Mouse (Mus musculus) layer of hippocampus, adult 2 months (tissue): ENCODE measurements around the gene Olfr1320. TPM values are rescaled to one million over a fixed set of nuclear protein-coding genes. Genes with fewer than 3 reads are reported as not detected.
"Not testable (repeated sequence)": the region's sequence is repeated elsewhere in the genome, so short reads cannot be mapped to it uniquely, and the experiment has no call there.

Source experiments
- DNase-seq, 2 experiments: peaks; one replicate each; pipeline ENCODE4 v3.0.0; 2022; ENCODE audit warnings: low spot score in 2 of 2
- H3K27ac ChIP-seq: fragments of 200-600 bp; 2 replicates; pipeline ENCODE4 v1.8.1; 2022
- H3K4me3 ChIP-seq: fragments of 200-600 bp; 2 replicates; pipeline ENCODE4 v1.8.1; 2022; ENCODE audit warnings: mild to moderate bottlenecking
- CTCF ChIP-seq: fragments of 200-600 bp; conservative IDR thresholded peaks from 2 replicates; pipeline ENCODE4 v1.8.1; 2022; ENCODE audit warnings: antibody characterized with exemption, mild to moderate bottlenecking, moderate library complexity
- long read RNA-seq, 2 experiments: library from polyadenylated mRNA; stranded (forward); transcript quantifications; one replicate each; pipeline ENCODE4 v2.0.0; 2021; ENCODE audit warnings: borderline mapping rate in 2 of 2
- total RNA-seq, 2 experiments: library from RNA; stranded (reverse); gene quantifications; 2 replicates each; pipeline ENCODE4 v1.2.3; 2021

Gene Olfr1320
- not detected for total RNA-seq
- long read RNA-seq, experiment 1 = 0 reads
- long read RNA-seq, experiment 2 = 0 reads

DNA sequence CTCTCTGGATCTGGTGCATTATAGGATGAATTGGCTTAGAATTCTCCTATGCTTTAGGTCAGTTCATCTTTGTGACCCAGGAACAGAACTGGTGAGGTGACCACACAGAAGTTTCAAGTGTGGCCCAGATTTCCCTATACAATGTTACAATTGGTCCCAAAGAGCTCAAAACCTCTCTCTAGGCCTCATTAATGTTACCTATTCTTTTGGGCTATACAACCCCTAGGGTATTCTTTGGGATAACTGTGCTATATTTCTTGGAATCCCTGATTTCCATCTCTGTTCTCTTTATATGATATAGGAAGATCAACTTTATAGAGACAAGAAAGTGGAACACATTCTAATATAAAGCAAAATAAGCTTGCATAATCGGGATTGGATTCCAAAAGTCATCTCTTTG is at the start of gene Olfr1320:
Gene Olfr1320 (plus strand): TSS at position 301 of the 400 bp plus-strand sequence.
- H3K4me3 ChIP-seq = no peak within 1 kb of the TSS
- TF ChIP-seq CTCF = no peak
- no peak for DNase-seq
- H3K27ac ChIP-seq = no peak within 1 kb of the TSS

DNA sequence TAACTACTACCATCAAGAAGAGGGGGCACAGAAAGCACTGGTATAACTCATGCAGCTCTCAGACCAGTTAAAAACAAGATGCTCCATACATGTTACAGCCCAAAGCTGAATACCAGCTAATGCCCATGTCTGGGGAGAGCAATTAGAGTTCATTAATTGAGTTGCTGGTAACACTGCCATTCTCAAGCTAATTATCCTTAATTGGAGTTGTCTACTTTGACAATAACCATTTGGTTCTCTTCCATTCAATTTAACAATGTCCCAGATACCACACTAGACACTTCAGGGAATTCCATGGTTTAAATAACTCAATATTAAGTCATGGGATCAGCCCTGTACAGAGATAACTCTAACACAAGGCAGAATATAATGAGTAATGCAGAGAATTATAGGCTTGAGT is 44.6 kb upstream of the Olfr1320 start:
- Histone ChIP-seq H3K4me3 (no peak overlapping the region), H3K27ac (no peak overlapping the region)
- TF ChIP-seq CTCF = no peak
- DNase-seq = no peak

DNA sequence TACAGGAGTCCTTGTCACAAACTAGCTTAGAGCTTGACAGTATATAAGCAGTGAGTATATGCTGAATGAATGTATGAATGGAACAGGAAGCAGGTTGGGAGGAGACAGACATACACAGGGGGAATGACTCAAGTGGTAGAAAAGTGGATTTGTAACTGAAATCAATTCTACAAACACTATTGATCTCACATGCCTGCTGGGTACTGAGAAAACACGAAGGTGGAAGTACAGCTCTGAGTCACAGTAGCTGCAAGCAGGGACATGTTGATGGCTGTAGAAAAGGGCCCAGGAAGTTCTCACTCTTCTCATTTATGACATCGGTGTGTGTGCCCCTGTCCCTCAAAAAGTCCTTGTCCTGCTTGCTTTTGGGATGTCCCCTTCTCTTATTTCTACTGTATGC is 40.9 kb upstream of the Olfr1320 start:
- no peak for TF ChIP-seq CTCF
- Histone ChIP-seq H3K4me3 (no peak overlapping the region), H3K27ac (no peak overlapping the region)
- DNase-seq = no peak

DNA sequence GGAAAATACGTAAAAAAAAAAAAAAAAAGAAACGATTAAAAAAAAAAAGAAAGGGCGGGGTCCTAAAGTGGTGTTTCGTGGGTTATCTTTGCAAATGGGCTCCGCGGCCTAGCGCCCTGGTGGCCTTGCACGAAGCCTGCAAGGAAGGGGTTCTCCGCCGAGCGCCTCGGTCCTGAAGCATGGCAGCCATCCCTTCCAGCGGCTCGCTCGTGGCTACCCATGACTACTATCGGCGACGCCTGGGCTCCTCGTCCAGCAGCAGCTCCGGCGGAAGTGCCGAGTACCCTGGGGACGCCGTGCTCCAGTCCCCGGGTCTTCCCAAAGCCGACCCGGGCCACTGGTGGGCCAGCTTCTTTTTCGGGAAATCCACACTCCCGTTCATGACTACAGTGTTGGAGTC is 11.4 kb upstream of the Olfr1320 start:
- not testable (repeated sequence) for H3K4me3 ChIP-seq, H3K27ac ChIP-seq, DNase-seq

Other genes with a start within 250 kb of the Olfr1320 start
- under 1 TPM; 0.56 to 0.97 TPM for gene Arhgap36, start 208.4 kb upstream of the Olfr1320 start, total RNA-seq
- not detected for gene Olfr1321, start 62.7 kb downstream of the Olfr1320 start, total RNA-seq
- 10 to 100 TPM in 1 of 2 experiments, 1 to 10 TPM in 1; 9.2 to 12.7 TPM for gene Igsf1, start 125.4 kb downstream of the Olfr1320 start, total RNA-seq
- gene Olfr1322, start 219.2 kb downstream of the Olfr1320 start, total RNA-seq = not detected